Mouse (Mus musculus): Measurements from ENCODE around the gene Phf7. TPM values are rescaled to one million over a fixed set of nuclear protein-coding genes. Genes with fewer than 3 reads are reported as not detected.
A peak's percentile ranks its signal among the peaks of the same experiment; 100 is the strongest.

The Phf7 gene
- polyA plus RNA-seq, 1 experiment from 2014 or later: 9.5 TPM

DNA sequence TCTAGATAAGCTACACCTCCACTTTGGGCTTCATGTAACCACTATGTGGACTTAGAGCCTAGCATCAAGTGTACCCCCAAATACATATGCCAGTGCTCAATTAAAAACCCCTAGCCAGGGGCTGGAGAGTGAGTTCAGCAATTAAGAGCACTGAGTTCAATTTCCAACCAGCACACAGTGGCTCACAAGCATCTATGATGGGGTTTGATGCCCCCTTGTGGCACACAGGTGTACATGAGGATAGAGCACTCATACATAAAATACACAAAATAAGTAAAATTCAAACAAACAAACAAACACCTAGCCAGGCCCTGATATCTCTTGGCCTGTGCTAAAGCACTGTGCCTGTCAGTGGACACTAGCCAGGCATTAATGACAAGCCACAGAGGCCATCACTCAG lies 55.1 kb downstream of the Phf7 start:
- Histone ChIP-seq H3K9me3 (replicated peaks; ENCODE audit: control insufficient read depth, low read length) (no peaks in the 10 kb centered on the region), H3K27me3 (ENCODE audit: control insufficient read depth, insufficient read depth, low read length) (no peaks in the 10 kb centered on the region), H3K4me3 (ENCODE audit: low read length) (no peak overlapping the region), H3K9ac (ENCODE audit: low read length) (no peak overlapping the region), H3K4me1 (ENCODE audit: control insufficient read depth, insufficient read depth, low read length) (peaks cover 71% of the 10 kb centered on the region), H3K36me3 (ENCODE audit: control insufficient read depth, insufficient read depth) (peaks cover 30% of the 10 kb centered on the region), H3K4me2 (ENCODE audit: low read depth, low read length) (no peak overlapping the region), H3K27ac (ENCODE audit: low read length) (peak overlapping the region; percentile 83)
- 0 out of 2 replicates have a peak, but pooled peaks have one; percentile 19 for ATAC-seq (replicated peaks; ENCODE audit: extremely low read depth, insufficient read depth, low FRiP score)

DNA sequence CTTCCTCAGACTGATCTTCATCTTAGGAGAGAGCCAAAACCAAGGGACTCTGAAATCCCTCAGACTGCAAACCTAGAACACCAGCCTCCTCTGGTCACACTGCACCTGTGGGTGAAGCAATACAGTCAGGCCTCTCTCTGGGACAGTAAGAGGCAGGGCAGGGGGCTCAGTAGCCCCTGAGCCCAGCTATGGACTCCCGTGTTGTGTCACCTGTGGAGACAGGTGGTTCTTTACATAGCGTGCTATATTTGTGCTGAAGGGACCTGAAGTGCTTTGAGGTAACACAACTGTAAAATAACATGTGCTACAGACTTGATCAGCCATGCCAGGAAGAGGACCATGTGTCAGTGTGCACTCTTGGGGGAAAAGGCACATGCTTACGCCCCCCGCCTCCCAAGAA lies 55.6 kb downstream of the Phf7 start:
- Histone ChIP-seq H3K9ac (ENCODE audit: low read length) (peak overlapping the region; percentile 30; the same call in 1 of the 2 replicates), H3K4me2 (ENCODE audit: low read depth, low read length) (peak overlapping the region; percentile 31), H3K4me1 (ENCODE audit: control insufficient read depth, insufficient read depth, low read length) (peaks cover 74% of the 10 kb centered on the region), H3K4me3 (ENCODE audit: low read length) (no peak overlapping the region), H3K27ac (ENCODE audit: low read length) (peak overlapping the region; percentile 83), H3K36me3 (ENCODE audit: control insufficient read depth, insufficient read depth) (peaks cover 32% of the 10 kb centered on the region), H3K27me3 (ENCODE audit: control insufficient read depth, insufficient read depth, low read length) (no peaks in the 10 kb centered on the region), H3K9me3 (replicated peaks; ENCODE audit: control insufficient read depth, low read length) (no peaks in the 10 kb centered on the region)
- ATAC-seq (replicated peaks; ENCODE audit: extremely low read depth, insufficient read depth, low FRiP score): no peak; the same call in 1 of the 2 replicates
- 83% methylated on average over 4 of the region's 4 CpGs for WGBS

GRCm38 (mm10) chr14:31194891-31195513 lies 56.1 kb downstream of the Phf7 start:
- H3K9ac ChIP-seq (ENCODE audit: low read length): peak overlapping the region; percentile 30; the same call in 1 of the 2 replicates
- WGBS: 19% methylated on average over 14 of the region's 14 CpGs
- peak overlapping the region; percentile 83 for H3K27ac ChIP-seq (ENCODE audit: low read length)
- peaks cover 71% of the 10 kb centered on the region for H3K4me1 ChIP-seq (ENCODE audit: control insufficient read depth, insufficient read depth, low read length)
- H3K36me3 ChIP-seq (ENCODE audit: control insufficient read depth, insufficient read depth): peaks cover 35% of the 10 kb centered on the region
- no peak overlapping the region for H3K4me3 ChIP-seq (ENCODE audit: low read length)
- no peaks in the 10 kb centered on the region for H3K9me3 ChIP-seq (replicated peaks; ENCODE audit: control insufficient read depth, low read length)
- peak overlapping the region; percentile 31 for H3K4me2 ChIP-seq (ENCODE audit: low read depth, low read length)
- peak; percentile 73 for ATAC-seq (replicated peaks; ENCODE audit: extremely low read depth, insufficient read depth, low FRiP score)
- no peaks in the 10 kb centered on the region for H3K27me3 ChIP-seq (ENCODE audit: control insufficient read depth, insufficient read depth, low read length)

GRCm38 (mm10) chr14:31194441-31194840 lies 56.7 kb downstream of the Phf7 start:
- H3K27me3 ChIP-seq (ENCODE audit: control insufficient read depth, insufficient read depth, low read length): no peaks in the 10 kb centered on the region
- H3K4me3 ChIP-seq (ENCODE audit: low read length): no peak overlapping the region
- peaks cover 72% of the 10 kb centered on the region for H3K4me1 ChIP-seq (ENCODE audit: control insufficient read depth, insufficient read depth, low read length)
- H3K36me3 ChIP-seq (ENCODE audit: control insufficient read depth, insufficient read depth): peaks cover 34% of the 10 kb centered on the region
- no peak overlapping the region for H3K4me2 ChIP-seq (ENCODE audit: low read depth, low read length)
- H3K9me3 ChIP-seq (replicated peaks; ENCODE audit: control insufficient read depth, low read length): no peaks in the 10 kb centered on the region
- no peak for ATAC-seq (replicated peaks; ENCODE audit: extremely low read depth, insufficient read depth, low FRiP score)
- H3K27ac ChIP-seq (ENCODE audit: low read length): peak overlapping the region; percentile 83
- H3K9ac ChIP-seq (ENCODE audit: low read length): no peak overlapping the region
- WGBS: 81% methylated on average over 2 of the region's 2 CpGs

GRCm38 (mm10) chr14:31193791-31194190 lies 57.3 kb downstream of the Phf7 start:
- WGBS: 60% methylated on average over 7 of the region's 7 CpGs
- H3K4me1 ChIP-seq (ENCODE audit: control insufficient read depth, insufficient read depth, low read length): peaks cover 74% of the 10 kb centered on the region
- peak overlapping the region; percentile 17 for H3K27ac ChIP-seq (ENCODE audit: low read length)

GRCm38 (mm10) chr14:31191936-31192335 lies 59.2 kb downstream of the Phf7 start:
- no peaks in the 10 kb centered on the region for H3K9me3 ChIP-seq (replicated peaks; ENCODE audit: control insufficient read depth, low read length)
- WGBS: 15% methylated on average over 2 of the region's 2 CpGs
- H3K36me3 ChIP-seq (ENCODE audit: control insufficient read depth, insufficient read depth): peaks cover 54% of the 10 kb centered on the region
- 0 out of 2 replicates have a peak overlapping the region, but pooled peaks have one; percentile 16 for H3K9ac ChIP-seq (ENCODE audit: low read length)
- H3K4me3 ChIP-seq (ENCODE audit: low read length): no peak overlapping the region
- no peaks in the 10 kb centered on the region for H3K27me3 ChIP-seq (ENCODE audit: control insufficient read depth, insufficient read depth, low read length)
- ATAC-seq (replicated peaks; ENCODE audit: extremely low read depth, insufficient read depth, low FRiP score): no peak
- no peak overlapping the region for H3K4me2 ChIP-seq (ENCODE audit: low read depth, low read length)
- H3K27ac ChIP-seq (ENCODE audit: low read length): peak overlapping the region; percentile 58
- H3K4me1 ChIP-seq (ENCODE audit: control insufficient read depth, insufficient read depth, low read length): peaks cover 76% of the 10 kb centered on the region

More at GRCm38 (mm10) chr14:31193791-31194190, 57.3 kb downstream of the Phf7 start:
- ATAC-seq (replicated peaks; ENCODE audit: extremely low read depth, insufficient read depth, low FRiP score): no peak
- Histone ChIP-seq H3K9me3 (replicated peaks; ENCODE audit: control insufficient read depth, low read length) (no peaks in the 10 kb centered on the region), H3K27me3 (ENCODE audit: control insufficient read depth, insufficient read depth, low read length) (no peaks in the 10 kb centered on the region), H3K4me2 (ENCODE audit: low read depth, low read length) (no peak overlapping the region), H3K9ac (ENCODE audit: low read length) (no peak overlapping the region), H3K4me3 (ENCODE audit: low read length) (no peak overlapping the region), H3K36me3 (ENCODE audit: control insufficient read depth, insufficient read depth) (peaks cover 37% of the 10 kb centered on the region)

GRCm38 (mm10) chr14:31189348-31189747 lies 61.8 kb downstream of the Phf7 start:
- no peak overlapping the region for H3K9ac ChIP-seq (ENCODE audit: low read length)
- H3K27me3 ChIP-seq (ENCODE audit: control insufficient read depth, insufficient read depth, low read length): no peaks in the 10 kb centered on the region
- peaks cover 77% of the 10 kb centered on the region for H3K36me3 ChIP-seq (ENCODE audit: control insufficient read depth, insufficient read depth)
- H3K4me2 ChIP-seq (ENCODE audit: low read depth, low read length): no peak overlapping the region
- no peak for ATAC-seq (replicated peaks; ENCODE audit: extremely low read depth, insufficient read depth, low FRiP score)
- H3K27ac ChIP-seq (ENCODE audit: low read length): peak overlapping the region; percentile 47
- peaks cover 58% of the 10 kb centered on the region for H3K4me1 ChIP-seq (ENCODE audit: control insufficient read depth, insufficient read depth, low read length)
- no peaks in the 10 kb centered on the region for H3K9me3 ChIP-seq (replicated peaks; ENCODE audit: control insufficient read depth, low read length)
- no peak overlapping the region for H3K4me3 ChIP-seq (ENCODE audit: low read length)
- WGBS: 83% methylated on average over 3 of the region's 3 CpGs

GRCm38 (mm10) chr14:31188771-31189181 lies 62.3 kb downstream of the Phf7 start:
- Histone ChIP-seq H3K27ac (ENCODE audit: low read length) (peak overlapping the region; percentile 74), H3K4me1 (ENCODE audit: control insufficient read depth, insufficient read depth, low read length) (peaks cover 52% of the 10 kb centered on the region), H3K9me3 (replicated peaks; ENCODE audit: control insufficient read depth, low read length) (no peaks in the 10 kb centered on the region), H3K4me2 (ENCODE audit: low read depth, low read length) (no peak overlapping the region), H3K4me3 (ENCODE audit: low read length) (no peak overlapping the region), H3K36me3 (ENCODE audit: control insufficient read depth, insufficient read depth) (peaks cover 82% of the 10 kb centered on the region), H3K9ac (ENCODE audit: low read length) (no peak overlapping the region), H3K27me3 (ENCODE audit: control insufficient read depth, insufficient read depth, low read length) (no peaks in the 10 kb centered on the region)
- WGBS: 32% methylated on average over 6 of the region's 6 CpGs
- peak; percentile 57 for ATAC-seq (replicated peaks; ENCODE audit: extremely low read depth, insufficient read depth, low FRiP score)
